Mouse (Mus musculus): Measurements from ENCODE around the gene Ranbp9.

The Ranbp9 gene

GRCm38 (mm10) chr13:43480957-43481858 is at the start of gene Ranbp9:
Gene Ranbp9, minus strand, starts transcription at chr13:43481282.
- 1% methylated on average over 108 of the region's 132 CpGs for whole genome bisulfite sequencing

- WGBS, result 33% methylated on average over 14 of the region's 14 CpGs
Observed at GRCm38 (mm10) chr13:43530129-43530831, 49.2 kb upstream of the Ranbp9 start.

DNA sequence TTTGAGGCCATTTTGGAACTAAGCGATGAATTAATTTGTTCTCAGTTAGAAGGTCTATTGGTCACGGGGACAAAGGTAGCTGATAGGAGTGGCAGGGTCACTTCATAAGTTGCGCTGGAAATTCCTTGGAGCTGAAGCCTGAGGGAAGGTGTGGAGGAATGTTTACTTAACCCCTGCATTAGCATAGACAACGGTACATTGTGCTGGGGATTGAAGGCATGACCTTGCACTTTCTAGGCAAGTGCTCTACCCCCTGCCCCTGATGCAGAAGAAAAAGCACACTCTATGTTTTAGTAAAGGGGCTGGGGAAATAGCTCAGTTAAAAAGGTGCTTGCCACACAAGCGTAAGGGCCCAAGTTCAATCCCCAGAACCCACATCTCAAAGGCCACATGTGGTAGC is 45.2 kb upstream of the Ranbp9 start:
- 77% methylated on average over 5 of the region's 5 CpGs for WGBS

DNA sequence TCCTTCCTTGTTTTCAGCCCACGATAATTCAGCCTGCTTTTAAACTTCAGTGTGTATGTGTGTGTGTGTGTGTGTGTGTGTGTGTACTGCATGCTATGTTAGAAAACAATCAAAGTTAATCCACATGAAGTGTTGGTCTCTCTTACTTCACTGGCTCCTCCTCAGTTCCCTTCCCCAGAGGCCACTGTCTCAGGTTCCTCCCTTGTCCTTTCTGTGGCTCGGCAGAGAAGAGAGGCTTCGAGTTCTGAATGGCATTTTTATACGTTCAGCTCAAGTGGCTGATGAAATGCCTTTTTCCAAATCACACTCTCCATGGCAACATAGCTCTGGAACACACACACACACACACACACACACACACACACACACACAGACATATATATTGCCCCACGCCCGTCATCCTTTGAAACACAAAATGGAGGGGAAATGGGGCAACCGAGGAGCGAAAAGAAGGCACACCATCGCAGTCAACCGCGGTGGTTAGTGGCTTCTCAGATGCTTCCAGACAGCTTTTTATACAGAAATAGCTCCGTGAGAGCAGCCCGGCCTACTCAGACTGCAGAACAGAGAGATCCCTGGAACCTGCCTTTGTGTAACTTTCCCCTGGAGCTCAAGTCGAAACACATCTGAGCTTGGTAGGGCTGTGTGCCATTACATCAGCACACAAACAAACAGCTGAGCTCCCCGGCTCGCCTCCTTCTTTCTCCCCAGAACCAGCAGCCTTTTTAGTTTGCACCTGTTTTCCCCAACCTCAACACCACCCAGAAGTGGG is 44.5 kb upstream of the Ranbp9 start:
- 27% methylated on average over 16 of the region's 16 CpGs for WGBS

- 17% methylated on average over 16 of the region's 16 CpGs for WGBS
Observed at GRCm38 (mm10) chr13:43524491-43525362, 43.6 kb upstream of the Ranbp9 start.

DNA sequence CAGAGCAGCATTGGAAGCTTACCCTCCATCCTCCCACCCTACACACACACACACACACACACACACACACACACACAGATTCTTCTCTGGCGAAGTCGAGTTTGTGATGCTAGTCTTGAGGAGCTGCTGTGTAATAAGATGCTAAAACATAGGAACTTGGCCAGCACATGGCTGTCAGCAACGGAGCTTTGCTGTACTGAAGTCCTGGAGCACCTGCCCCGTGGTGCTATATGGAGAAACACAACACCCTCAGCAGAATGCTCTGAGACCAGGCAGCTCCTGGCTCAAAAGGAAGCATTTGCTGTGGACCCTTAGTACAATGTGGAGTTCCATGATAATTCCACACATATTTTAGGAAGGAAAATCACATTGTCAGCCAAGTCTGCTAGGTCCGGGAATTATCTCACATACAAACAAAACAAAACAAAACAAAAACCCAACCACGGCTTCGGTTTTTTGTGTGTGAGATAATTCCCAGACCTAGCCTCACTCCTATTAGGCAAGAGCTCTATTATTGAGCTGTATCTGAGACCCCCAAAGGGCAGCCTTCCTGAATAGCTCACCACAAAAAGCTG is 42.9 kb upstream of the Ranbp9 start:
- WGBS, result 33% methylated on average over 7 of the region's 7 CpGs

- 89% methylated on average over 5 of the region's 5 CpGs for WGBS
Observed at GRCm38 (mm10) chr13:43521940-43522339, 40.9 kb upstream of the Ranbp9 start.

DNA sequence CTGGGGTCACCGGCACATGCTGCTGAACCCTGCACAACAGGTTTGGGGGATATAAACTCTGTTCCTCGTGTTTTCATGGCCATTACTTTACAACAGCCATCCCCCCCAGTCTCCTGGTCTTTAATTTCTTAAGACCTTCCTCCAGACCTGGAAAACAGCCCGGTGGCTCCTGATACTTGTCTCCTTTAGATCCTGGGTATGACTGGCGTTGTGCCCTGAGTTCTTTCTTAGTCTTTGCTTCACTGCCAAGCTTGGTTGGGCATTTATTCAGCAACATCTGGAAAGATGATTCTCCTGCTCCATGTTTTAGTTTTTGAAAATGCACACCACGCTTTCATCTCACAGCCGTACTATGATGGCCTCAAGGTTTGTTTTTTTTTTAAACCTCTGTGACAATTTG is 38.2 kb upstream of the Ranbp9 start:
- WGBS, result 46% methylated on average over 6 of the region's 6 CpGs

GRCm38 (mm10) chr13:43517371-43517770 is 36.3 kb upstream of the Ranbp9 start:
- WGBS, result 41% methylated on average over 8 of the region's 8 CpGs

DNA sequence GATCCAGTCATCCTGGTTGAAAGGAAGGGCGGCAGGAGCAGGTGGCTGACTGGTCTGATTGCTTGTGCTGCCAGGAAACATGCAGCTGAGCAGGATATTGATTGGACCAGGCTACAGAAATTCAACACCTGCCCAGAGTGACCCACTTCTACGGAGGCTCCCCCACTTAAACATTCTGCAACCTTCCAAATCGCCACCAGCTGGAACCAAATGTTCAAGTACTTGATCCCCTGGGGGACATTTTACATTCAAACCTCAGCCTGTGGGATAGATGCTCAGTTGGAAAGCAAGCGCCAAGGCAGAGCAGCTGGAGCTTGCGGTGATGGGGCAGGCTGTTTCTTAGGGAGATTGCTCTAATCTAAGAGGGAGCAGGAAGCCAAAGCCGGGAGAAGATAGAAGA is 35.8 kb upstream of the Ranbp9 start:
- WGBS, result 44% methylated on average over 6 of the region's 6 CpGs

GRCm38 (mm10) chr13:43516119-43516518 is 35.0 kb upstream of the Ranbp9 start:
- 43% methylated on average over 5 of the region's 5 CpGs for WGBS

GRCm38 (mm10) chr13:43514950-43515358 is 33.9 kb upstream of the Ranbp9 start:
- WGBS, result 58% methylated on average over 8 of the region's 8 CpGs

GRCm38 (mm10) chr13:43512736-43513135 is 31.7 kb upstream of the Ranbp9 start:
- WGBS, result 96% methylated on average over 3 of the region's 3 CpGs

- 89% methylated on average over 3 of the region's 3 CpGs for WGBS
Observed at GRCm38 (mm10) chr13:43505798-43506197, 24.7 kb upstream of the Ranbp9 start.

- WGBS, result 30% methylated on average over 19 of the region's 19 CpGs
Observed at GRCm38 (mm10) chr13:43503395-43503850, 22.3 kb upstream of the Ranbp9 start.

- 79% methylated on average over 5 of the region's 5 CpGs for WGBS
Observed at GRCm38 (mm10) chr13:43501601-43502000, 20.5 kb upstream of the Ranbp9 start.

- 96% methylated on average over 4 of the region's 4 CpGs for WGBS
Observed at GRCm38 (mm10) chr13:43500483-43500850, 19.4 kb upstream of the Ranbp9 start.

DNA sequence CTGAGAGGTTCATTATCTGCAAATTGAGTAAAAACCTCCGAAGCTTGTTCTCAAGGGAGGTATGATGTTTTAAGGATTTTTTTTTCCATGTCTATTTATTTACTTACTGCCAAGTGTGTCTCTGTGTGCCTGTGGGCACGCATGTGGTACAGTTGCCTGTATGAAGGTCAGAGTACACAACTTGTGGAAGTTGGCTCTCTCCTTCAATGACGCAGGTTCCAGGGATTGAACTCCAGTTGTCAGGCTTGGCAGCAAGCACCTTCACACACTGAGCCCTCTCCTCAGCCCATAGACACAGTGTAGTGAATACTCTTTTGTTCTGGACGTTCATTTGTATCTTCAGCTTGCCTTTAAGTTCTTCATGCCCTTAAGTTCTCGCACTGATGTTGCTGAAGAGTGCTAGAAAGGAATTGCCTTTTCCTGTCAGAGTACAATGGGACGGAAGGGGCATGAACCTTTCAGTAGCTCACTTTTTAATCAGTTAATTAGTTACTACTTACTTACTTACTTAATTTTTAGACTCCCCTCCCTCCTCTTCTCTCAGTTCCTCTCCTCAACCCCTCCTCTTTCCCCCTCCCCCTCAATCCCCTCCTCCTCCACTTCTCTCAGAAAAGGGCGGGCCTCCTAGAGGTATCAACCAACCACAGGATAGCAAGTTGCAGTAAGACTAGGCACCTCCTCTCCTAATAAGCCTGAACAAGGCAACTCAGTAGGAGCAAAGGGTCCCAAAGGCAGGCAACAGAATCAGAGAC is 18.8 kb upstream of the Ranbp9 start:
- 78% methylated on average over 7 of the region's 7 CpGs for WGBS

GRCm38 (mm10) chr13:43498849-43499248 is 17.8 kb upstream of the Ranbp9 start:
- WGBS, result 43% methylated on average over 14 of the region's 14 CpGs

GRCm38 (mm10) chr13:43497769-43498168 is 16.7 kb upstream of the Ranbp9 start:
- WGBS, result 93% methylated on average over 3 of the region's 3 CpGs
